Mouse (Mus musculus) left cerebral cortex, adult 2 months (tissue): ENCODE data around the gene AI854703. TPM values are rescaled to one million over a fixed set of nuclear protein-coding genes. Genes with fewer than 3 reads are reported as not detected.
A peak's percentile ranks its signal among the peaks of the same experiment; 100 is the strongest.
"Not testable (repeated sequence)": the region's sequence is repeated elsewhere in the genome, so short reads cannot be mapped to it uniquely, and the experiment has no call there.

Source experiments
- DNase-seq, 2 experiments: peaks; one replicate each; pipeline ENCODE4 v3.0.0; 2021 to 2022; ENCODE audit warnings: low spot score in 2 of 2, mixed read lengths in 1 of 2; ENCODE audit errors: extremely low spot score in 1 of 2
- H3K27ac ChIP-seq: fragments of 200-600 bp; 2 replicates; pipeline ENCODE4 v1.8.1; 2022
- H3K4me3 ChIP-seq: fragments of 200-600 bp; 2 replicates; pipeline ENCODE4 v1.8.1; 2022
- CTCF ChIP-seq: fragments of 200-600 bp; IDR thresholded peaks from 2 replicates; pipeline ENCODE4 v1.8.1; 2022; ENCODE audit warnings: antibody characterized with exemption, mild to moderate bottlenecking, moderate library complexity
- intact Hi-C: fragments of 180-260 bp; cut with DNase I; formaldehyde crosslinking; loops from one replicate; pipeline ENCODE4 v1.15.1; 2025
- total RNA-seq, 2 experiments: library from RNA; stranded (reverse); gene quantifications; 2 replicates each; pipeline ENCODE4 v1.2.3; 2021

Gene AI854703
- total RNA-seq, 2 experiments from 2014 or later: 14.9 to 17.1 TPM

GRCm38 (mm10) chr6:48596545-48597232 lies 29.9 kb upstream of the AI854703 start:
- no peak overlapping the region for H3K4me3 ChIP-seq
- intact Hi-C loops: no loop called here

GRCm38 (mm10) chr6:48597233-48597625 lies 29.3 kb upstream of the AI854703 start:
- no peak for DNase-seq
- no peak for TF ChIP-seq CTCF
- intact Hi-C loops: no loop called here
- Histone ChIP-seq H3K4me3 (no peak overlapping the region), H3K27ac (no peak overlapping the region)

More at GRCm38 (mm10) chr6:48596545-48597232, 29.9 kb upstream of the AI854703 start:
- H3K27ac ChIP-seq: no peak overlapping the region
- no peak for DNase-seq
- no peak for TF ChIP-seq CTCF

GRCm38 (mm10) chr6:48600594-48600993 lies 26.0 kb upstream of the AI854703 start:
- DNase-seq: no peak
- Histone ChIP-seq H3K4me3 (no peak overlapping the region), H3K27ac (peak overlapping the region; percentile 93)
- intact Hi-C loops: no loop called here
- TF ChIP-seq CTCF: no peak

GRCm38 (mm10) chr6:48601271-48602079 lies 25.1 kb upstream of the AI854703 start, which contains the start of gene Zfp775:
Gene Zfp775, plus strand, starts transcription at chr6:48602063.
- Histone ChIP-seq H3K4me3 (peak within 1 kb of the TSS; percentile 99), H3K27ac (peak within 1 kb of the TSS; percentile 93)
- intact Hi-C loops: no loop called here
- peak; percentile 92 to 96 for DNase-seq
- no peak; the same call in 1 of the 2 replicates for TF ChIP-seq CTCF

GRCm38 (mm10) chr6:48602080-48602741 lies 24.4 kb upstream of the AI854703 start:
- intact Hi-C loops: no loop called here
- TF ChIP-seq CTCF: no peak
- DNase-seq: peak; percentile 38 to 44

GRCm38 (mm10) chr6:48608124-48608523 lies 18.4 kb upstream of the AI854703 start:
- no peak overlapping the region for H3K4me3 ChIP-seq
- TF ChIP-seq CTCF: no peak
- intact Hi-C loops: no loop called here
- H3K27ac ChIP-seq: no peak overlapping the region
- no peak for DNase-seq

More at GRCm38 (mm10) chr6:48602080-48602741, 24.4 kb upstream of the AI854703 start:
- Histone ChIP-seq H3K4me3 (peak overlapping the region; percentile 99), H3K27ac (peak overlapping the region; percentile 93)

- intact Hi-C loops: no loop called here
- no peak for TF ChIP-seq CTCF
- no peak for DNase-seq
- H3K27ac ChIP-seq: no peak overlapping the region
- H3K4me3 ChIP-seq: no peak overlapping the region
Measured at GRCm38 (mm10) chr6:48609512-48609911, 17.1 kb upstream of the AI854703 start.

GRCm38 (mm10) chr6:48610657-48611056 lies 15.9 kb upstream of the AI854703 start:
- no peak overlapping the region for H3K27ac ChIP-seq
- intact Hi-C loops: no loop called here

GRCm38 (mm10) chr6:48613464-48613863 lies 13.1 kb upstream of the AI854703 start:
- no peak for TF ChIP-seq CTCF
- H3K27ac ChIP-seq: no peak overlapping the region
- no peak for DNase-seq
- H3K4me3 ChIP-seq: no peak overlapping the region
- intact Hi-C loops: no loop called here

More at GRCm38 (mm10) chr6:48610657-48611056, 15.9 kb upstream of the AI854703 start:
- TF ChIP-seq CTCF: peak; percentile 28
- DNase-seq: no peak
- no peak overlapping the region for H3K4me3 ChIP-seq

- H3K4me3 ChIP-seq: no peak overlapping the region
- H3K27ac ChIP-seq: no peak overlapping the region
- DNase-seq: no peak
- no peak for TF ChIP-seq CTCF
- intact Hi-C loops: no loop called here
Measured at GRCm38 (mm10) chr6:48614756-48615155, 11.8 kb upstream of the AI854703 start.

GRCm38 (mm10) chr6:48620031-48620430 lies 6.5 kb upstream of the AI854703 start:
- Histone ChIP-seq H3K4me3 (no peak overlapping the region), H3K27ac (no peak overlapping the region)
- no peak for TF ChIP-seq CTCF
- intact Hi-C loops: no loop called here
- no peak for DNase-seq

- intact Hi-C loops, H3K4me3 ChIP-seq, DNase-seq, H3K27ac ChIP-seq: not testable (repeated sequence)
Measured at GRCm38 (mm10) chr6:48622186-48622843, 4.2 kb upstream of the AI854703 start.
